Mouse (Mus musculus) T-helper 1 cell (primary cell): ENCODE measurements around the gene Zfand2a.

Experiments used
- in situ Hi-C: fragments of 300-600 bp; cut with MboI, MseI; formaldehyde crosslinking; loops from one replicate; pipeline ENCODE4 v1.15.1; 2025; ENCODE audit warnings: high pct_unique_total_duplicates

Zfand2a gene

DNA sequence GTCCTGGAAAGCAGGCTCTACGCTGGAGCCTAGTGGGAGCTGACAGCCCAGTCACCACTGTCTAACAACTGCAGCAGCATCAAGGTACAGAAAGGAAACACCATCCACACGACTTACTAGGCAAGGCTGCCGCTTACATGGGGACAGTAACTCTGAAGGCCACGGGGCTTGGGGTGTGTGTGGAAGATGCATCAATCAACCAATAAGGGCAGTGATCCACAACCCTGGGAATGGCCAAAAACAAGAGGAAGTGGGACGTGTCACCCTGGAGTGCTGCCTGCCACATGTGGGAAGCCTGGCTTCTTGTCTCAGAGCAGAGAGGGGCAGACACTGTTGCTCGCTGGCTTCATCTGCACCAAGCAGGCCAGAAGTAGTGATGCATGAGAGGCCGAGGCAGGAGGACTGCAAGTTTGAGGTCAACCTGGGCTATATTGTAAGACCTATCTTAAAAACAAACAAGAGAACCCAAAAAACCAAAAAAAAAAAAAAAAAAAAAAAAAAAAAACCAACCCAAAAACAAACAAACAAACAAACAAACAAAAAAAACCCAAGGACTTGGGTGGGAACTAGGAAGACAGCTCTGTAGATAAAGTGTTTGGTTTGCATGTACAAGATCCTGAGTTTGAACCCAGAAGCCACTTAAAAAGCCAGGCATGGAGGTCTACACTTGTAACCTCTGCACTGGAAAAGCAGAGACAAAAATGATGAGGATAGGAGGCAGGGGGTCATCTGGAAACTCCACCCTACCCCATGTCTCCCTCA is 51.4 kb downstream of the Zfand2a start:
- in situ Hi-C loops, result loop anchor here (25.0 kb wide), 1 partner anchor 571 kb away; no protein-coding TSS in a partner anchor

DNA sequence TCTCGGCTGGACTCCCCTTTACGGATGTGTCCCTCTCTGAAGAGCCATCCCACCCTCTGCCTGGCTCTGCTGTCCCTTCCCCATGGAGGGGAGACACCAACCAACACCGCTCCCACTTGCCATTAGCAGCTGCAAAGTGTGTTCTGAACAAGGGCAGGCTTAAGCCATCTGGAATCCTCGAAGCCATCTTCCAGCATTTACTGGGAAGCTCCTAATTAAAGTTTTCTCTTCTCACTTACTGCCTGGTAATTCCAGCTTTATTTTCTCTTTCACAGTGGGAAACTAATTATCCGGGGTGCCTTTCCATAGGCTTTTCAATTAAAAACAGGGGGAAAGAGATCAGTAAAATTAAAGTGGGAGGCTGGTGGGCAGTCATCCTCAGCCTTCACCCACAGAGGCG is 52.0 kb downstream of the Zfand2a start:
- in situ Hi-C loops, result loop anchor here (25.0 kb wide), 1 partner anchor 570 kb away; no protein-coding TSS in a partner anchor

DNA sequence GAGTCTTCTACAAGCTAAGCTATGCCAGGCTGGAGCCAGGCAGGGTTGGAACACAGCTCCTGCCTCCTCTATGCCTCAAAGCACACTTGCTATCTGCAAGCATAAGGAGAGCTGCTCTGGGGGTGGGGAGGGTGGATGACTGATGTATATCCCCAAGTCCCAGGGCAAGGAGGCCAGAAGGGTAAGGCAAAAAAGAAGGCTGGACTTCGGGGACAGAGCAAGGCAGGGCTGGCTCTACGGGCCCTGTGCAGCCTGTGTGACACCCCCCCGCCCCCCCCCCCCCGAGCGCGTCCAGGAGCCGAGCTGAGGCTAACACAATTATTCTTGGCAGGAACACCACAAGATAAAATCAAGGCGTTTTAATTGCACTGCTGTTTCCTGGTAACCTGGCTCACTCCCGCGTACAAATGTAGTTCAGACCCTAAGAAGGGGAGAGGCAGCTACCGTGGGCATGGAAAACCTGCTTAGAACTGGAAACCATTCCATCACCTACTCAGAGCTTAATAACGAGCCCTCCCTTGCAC is 54.5 kb downstream of the Zfand2a start:
- in situ Hi-C loops, result loop anchor here (25.0 kb wide), 1 partner anchor 568 kb away; no protein-coding TSS in a partner anchor

DNA sequence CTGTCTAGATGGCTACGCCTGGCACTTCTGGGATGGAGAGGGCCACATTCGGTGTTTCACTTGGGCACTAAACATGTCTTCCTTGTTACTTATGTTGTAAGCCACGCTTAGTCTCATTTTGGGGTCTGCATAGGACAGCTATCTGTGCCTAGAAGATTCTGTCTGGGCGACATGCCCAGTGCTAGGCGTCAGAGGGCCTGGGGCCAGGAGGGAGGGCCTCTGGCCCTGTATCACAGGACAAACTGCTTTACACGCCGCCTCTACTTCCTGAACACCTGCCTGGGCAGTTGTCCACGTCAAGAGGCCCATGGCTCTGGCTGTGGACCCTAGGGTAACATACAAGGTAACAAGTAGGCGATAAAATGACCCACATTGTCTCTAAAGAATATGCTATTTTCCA is 56.4 kb downstream of the Zfand2a start:
- in situ Hi-C loops, result loop anchor here (25.0 kb wide), 1 partner anchor 566 kb away; no protein-coding TSS in a partner anchor

DNA sequence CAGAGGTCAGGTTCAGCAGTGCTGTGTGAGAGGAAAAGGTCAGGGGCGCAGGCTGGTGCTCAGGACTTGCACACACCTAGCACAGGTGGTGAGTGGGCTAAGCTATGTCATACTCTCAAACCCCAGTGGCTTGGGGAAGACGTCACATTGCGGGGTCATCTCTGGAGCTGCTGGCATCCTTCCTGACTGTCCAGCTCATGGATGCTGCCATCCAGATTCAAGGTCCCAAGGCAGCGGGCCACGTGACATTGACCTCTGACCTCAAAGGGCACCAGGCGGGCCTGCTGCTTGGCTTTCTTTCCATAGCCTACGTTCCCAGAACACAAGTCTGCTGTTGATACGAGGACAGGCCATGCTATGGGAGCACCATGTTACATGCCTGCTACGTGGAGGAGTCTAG is 57.3 kb downstream of the Zfand2a start:
- in situ Hi-C loops, result loop anchor here (25.0 kb wide), 1 partner anchor 565 kb away; no protein-coding TSS in a partner anchor

DNA sequence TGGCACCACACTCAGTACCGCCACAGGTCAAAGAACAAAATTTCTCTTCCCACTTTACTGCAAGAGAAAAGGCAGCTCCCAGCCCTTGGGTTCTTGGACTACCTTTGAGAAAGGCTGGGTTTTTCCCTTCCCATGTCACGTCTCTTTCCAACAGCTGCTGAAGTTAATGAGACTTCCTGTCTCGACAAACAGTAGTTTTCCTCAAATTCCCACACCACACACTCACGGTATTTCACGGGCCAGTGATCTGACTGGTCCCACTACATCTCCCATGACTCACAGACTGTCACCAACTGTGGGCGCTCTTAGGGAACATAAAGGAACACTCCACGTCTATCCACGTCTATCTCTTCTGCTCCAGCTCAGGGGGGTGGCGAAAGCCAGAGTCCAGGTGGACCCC is 59.2 kb downstream of the Zfand2a start:
- in situ Hi-C loops, result loop anchor here (25.0 kb wide), 1 partner anchor 563 kb away; no protein-coding TSS in a partner anchor

DNA sequence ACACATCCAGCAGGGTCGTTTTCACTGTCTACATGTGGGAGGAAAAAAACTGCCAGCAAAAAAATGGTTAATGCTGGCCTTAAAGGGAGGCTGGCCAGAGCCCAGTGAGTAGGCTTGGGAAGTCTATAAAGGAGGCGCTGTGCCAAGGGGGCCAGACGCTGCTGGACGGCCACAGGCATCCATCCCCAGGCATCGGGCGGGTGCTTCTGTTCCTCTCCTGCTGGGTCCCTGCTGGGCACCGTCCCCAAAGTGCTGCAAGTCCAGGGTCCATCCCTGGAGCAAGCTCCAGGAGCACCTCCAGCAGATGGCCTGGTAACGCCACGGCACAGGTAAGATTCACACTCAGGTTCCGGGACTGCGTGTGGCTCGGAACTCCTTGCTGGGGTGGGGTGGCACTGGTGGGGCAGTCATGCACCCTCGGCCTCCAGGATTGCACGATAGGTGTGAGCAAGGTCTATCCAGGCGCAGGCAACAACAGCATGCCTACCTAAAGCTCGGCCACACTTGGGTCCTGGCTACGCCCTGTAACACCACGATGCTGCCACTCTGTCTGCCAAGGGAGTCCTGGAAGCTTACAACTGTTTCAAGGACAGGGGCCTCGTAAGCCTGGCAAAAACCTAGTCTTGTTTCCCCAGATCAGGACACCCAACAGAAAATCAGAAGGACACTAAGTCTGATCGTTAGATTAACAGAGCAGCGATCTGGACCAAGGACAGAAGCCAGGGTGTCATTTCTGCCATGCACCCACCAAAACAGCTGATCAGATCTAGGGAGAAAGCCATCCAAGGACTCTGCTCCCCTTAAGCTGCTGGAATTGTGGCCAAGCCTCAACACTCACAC is 61.1 kb downstream of the Zfand2a start, which contains the start of gene Gper1:
Gper1 (plus strand) TSS at position 126 of the 840 bp plus-strand sequence.
- in situ Hi-C loops, result no loop called here
